Mouse (Mus musculus) left cerebral cortex, postnatal 14 days (tissue): ENCODE data around the gene Gm20388. TPM values are rescaled to one million over a fixed set of nuclear protein-coding genes. Genes with fewer than 3 reads are reported as not detected.
"Not testable (repeated sequence)": the region's sequence is repeated elsewhere in the genome, so short reads cannot be mapped to it uniquely, and the experiment has no call there.

Experiments used
- DNase-seq, 2 experiments: peaks; one replicate each; pipeline ENCODE4 v3.0.0; 2021 to 2022; ENCODE audit warnings: low spot score in 2 of 2, mixed read lengths in 1 of 2
- intact Hi-C: fragments of 180-260 bp; cut with DNase I; formaldehyde crosslinking; loops from one replicate; pipeline ENCODE4 v1.15.1; 2025
- total RNA-seq, 2 experiments: library from RNA; stranded (reverse); gene quantifications; 2 replicates each; pipeline ENCODE4 v1.2.3; 2021

The Gm20388 gene
- total RNA-seq, 2 experiments from 2014 or later, result 2.8 to 7.3 TPM

DNA sequence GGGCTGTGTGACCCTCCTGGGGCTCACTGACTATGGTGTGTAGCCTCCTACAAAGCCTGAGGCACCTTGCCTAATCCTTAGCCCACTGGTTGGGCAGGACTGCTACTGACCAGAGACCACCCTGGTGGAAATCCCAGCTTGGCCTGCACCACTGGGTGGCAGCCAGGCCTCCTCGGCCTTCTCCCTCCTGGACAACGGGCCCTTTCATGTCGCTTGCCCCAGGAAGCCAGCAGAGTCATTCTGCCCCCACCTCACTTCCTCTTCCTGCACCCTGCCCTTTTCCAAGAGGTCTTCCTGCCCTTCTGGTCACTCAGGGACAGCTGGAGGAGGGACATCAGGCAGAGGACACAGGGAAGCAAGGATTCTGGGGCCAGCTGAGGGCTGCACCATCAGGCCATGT is 413.9 kb downstream of the Gm20388 start:
- no peak for DNase-seq
- intact Hi-C loops, result loop anchor here (5.0 kb wide), 1 partner anchor 43 kb away; no protein-coding TSS in a partner anchor

DNA sequence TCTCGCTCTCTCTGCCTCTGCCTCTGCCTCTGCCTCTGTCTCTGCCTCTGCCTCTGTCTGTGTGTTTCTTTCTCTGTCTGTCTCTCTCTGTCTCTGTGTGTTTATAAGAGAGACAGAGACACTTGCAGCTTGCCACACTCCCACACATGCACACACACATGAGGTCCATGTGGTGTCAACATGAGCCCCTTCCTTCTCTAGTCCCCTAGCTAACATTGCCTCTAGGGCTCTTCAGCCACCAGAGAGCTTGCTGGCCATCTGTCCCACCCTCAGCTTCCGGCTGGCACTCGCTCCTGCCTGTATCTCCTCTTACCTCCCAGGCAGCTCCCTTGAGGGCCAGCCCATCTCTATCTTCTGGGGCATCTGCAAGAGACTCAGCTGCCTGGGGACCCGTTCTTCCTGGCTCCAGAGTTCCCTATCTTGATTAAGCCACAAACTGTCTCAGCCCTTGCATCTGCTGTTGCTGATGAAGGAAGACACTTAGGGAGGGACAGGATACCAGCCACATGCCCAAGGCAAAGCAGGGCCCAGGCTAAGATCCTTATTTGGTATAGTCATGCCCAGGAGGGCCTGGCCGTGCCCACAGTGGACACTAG is 414.6 kb downstream of the Gm20388 start:
- intact Hi-C loops, result no loop called here
- no peak for DNase-seq

DNA sequence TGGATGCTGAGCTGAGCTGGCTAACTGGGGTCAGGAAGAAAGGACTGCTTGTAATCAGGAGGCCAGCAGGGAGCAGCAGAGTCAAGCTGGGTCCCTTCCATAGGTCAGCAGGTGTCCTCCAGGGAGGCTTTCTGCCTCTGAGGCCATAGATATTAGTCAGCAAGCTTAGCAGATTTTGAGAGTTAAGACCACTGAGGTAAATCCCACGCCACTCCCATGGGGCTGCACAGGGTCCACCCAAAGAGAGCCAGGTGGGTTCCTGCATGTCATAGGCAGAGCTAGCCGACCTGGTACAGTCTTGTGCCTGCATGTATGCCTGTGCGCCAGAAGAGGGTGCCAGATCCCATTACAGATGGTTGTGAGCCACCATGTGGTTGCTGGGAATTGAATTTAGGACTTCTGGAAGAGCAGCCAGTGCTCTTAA is 416.5 kb downstream of the Gm20388 start:
- no peak for DNase-seq
- intact Hi-C loops, result no loop called here

DNA sequence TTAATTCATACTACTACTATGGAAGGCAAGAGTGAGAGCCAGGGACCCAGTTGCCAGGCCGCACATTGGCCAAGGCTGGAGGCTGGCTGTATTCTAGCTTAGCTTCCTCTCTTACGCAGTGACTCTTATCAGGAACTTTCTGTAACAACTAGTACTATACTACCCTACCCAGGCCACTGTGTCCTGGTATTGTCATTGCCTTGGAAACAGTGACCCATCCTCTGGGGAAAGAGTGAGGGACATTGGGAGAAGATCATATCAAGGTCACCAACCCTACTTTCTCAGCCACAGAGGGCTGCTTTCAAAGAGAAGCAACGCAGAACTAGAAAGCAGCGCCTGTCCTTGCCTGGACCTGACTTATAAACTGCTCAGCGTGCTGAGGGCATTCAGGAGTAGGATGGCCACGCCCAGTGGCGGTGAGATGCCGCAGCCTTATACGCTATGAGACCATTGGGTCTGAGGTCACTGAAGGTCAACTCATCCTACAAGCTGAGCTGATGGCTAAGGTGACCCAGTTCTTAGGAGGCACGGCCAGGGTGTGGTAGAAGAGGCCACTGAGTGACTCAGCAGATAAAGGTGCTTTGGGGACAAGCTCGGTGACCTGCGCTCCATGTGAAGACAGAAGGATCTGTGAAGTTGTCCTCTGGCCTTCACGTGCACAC is 417.9 kb downstream of the Gm20388 start:
- intact Hi-C loops, result no loop called here
- DNase-seq, result no peak

DNA sequence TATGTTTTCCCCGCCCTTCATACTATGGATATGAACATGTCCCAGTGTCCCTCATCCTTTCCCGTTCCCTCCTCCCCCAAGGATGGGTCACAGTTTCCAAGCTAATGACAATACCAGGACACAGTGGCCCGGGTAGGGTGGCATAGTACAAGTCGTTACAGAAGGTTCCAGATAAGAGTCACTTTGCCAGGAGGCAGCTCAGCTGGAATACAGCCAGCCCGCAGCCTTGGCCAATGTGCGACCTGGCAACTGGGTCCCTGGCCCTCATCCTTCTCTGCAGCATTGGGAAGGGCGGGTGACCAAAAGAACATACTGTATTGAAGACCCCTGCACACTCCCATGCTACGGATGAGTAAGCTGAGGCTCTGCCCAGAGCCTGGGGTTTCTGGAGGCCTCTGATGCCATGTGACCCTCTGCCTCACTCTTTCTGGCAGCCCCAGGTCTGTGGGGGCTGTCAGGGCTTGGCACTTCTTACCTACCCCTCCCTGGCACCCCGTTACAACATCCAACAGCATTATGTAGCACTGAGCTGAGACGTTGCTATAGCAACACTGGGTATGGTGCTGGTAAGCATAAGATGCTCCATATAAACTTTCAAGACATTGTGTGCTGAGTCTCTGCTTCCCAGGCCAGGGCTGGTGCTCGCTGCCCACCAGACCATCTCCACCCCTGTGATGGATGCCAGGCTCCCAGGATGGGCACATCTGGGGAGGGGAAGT is 418.5 kb downstream of the Gm20388 start:
- intact Hi-C loops, result no loop called here
- DNase-seq, result peak; percentile 48 to 80

DNA sequence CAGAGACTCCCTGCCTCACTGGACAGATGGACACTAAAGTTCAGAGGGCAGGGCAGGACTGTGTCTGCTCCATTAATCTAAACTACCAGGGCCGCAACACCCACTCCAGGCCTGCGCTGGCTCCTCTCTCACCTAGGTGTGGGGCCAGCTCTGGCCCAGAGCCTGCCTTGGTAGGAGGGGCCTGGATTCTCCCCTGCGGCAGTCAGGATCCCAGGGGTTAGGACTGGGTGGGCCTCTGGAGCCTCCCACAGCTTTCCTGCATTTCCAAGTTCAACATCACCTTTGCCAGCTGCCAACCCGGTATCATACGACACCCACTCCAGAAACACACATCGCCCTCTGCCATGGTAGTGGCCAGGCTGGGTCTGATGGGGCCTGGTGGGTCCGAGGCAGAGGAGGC is 420.4 kb downstream of the Gm20388 start:
- DNase-seq, result no peak
- intact Hi-C loops, result no loop called here

DNA sequence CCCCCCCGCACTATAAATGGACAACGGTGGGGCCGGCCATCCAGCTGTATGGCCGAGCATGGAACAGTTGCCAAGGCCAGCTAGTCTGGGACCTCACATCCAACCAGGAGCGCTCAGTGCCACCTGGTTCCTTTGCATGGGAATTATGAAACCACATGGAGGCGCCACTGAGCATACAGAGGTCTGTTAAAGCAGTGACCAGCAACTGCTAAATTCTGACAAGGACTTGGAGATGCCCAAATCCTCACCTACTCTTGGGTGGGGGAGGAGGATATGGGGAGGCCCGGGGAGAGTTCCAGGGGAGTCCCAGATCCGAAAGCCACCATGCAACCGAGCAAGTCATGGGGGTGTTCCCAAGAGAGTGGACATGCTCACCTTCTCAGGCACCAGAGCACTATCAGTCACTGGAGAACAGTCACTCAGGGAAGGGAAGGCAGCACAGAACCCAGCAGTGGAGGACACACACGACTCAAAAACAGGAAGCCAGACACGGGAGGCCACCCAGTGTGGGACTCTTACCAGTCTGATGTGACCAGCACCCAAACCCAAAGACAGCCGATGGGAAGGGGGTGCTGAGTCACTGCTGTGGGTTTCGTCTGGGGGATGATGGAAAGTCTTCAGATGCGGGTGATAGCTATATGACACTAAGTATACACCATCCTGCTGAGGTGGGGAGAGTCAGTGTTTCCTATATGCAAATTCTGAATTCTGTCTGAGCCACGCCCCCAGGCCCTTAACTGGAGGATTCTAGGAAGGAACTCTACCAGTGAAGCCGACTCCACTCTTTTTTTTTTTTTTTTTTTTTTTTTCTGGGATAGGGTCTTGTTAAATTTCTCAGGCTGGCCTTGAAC is 422.0 kb downstream of the Gm20388 start:
- peak in 1 of 2 experiments; percentile 58 for DNase-seq
- intact Hi-C loops, result no loop called here

DNA sequence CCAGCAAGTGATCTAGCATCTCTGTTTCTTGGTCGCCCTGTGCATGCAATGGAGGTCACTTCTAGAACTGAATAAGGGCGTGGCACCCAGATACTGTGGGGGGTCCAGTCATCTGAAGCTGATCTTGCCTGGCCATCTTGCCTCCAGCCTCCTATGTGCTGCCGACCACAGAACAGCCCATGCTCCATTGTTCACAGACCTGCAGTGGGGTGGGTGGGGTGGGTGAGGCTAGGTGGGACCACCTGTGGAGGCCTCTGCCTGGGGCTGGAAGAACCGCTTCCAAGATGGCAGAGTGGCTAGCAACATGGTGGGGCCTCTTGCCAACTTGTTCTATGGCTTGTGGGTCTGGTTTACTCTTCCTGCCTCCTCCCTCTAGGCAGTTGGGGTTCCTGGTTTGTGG is 423.0 kb downstream of the Gm20388 start:
- intact Hi-C loops, result no loop called here
- no peak for DNase-seq

DNA sequence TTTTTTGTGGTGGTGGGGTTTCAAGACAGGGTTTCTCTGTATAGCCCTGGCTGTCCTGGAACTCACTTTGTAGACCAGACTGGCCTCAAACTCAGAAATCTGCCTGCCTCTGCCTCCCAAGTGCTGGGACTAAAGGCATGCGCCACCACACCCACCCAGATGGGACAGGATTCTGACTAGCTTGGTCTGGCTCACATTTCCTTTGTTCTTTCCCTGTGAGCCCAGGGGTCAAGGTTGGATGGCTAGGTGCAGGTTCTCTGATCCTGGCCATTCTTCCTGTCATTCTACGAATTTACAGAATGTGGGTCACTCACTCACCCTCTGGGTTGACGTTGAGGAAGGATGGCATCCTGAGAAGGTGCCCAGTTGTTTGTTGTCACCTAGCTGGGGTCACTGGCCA is 423.6 kb downstream of the Gm20388 start:
- intact Hi-C loops, DNase-seq: not testable (repeated sequence)

DNA sequence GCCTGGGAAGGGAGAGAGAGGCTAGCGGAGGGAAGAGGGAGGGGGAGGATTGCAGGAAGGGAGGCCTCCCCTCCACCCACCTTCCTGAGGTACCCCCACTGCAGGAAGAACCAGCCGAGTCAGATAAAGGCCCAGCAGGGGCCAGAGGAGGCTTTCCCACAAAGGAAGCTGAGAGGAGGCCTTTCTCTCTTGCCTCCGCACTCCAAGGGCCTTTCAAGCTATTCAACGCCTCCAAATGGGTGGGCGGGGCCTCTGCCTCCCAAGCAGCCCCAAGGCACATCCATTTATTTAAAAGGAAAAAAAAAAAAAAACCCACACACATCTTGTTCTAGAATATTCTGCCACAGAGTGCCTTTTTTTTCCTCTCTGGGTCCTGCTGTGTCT is 424.2 kb downstream of the Gm20388 start:
- intact Hi-C loops, result no loop called here
- peak; percentile 41 to 54 for DNase-seq

DNA sequence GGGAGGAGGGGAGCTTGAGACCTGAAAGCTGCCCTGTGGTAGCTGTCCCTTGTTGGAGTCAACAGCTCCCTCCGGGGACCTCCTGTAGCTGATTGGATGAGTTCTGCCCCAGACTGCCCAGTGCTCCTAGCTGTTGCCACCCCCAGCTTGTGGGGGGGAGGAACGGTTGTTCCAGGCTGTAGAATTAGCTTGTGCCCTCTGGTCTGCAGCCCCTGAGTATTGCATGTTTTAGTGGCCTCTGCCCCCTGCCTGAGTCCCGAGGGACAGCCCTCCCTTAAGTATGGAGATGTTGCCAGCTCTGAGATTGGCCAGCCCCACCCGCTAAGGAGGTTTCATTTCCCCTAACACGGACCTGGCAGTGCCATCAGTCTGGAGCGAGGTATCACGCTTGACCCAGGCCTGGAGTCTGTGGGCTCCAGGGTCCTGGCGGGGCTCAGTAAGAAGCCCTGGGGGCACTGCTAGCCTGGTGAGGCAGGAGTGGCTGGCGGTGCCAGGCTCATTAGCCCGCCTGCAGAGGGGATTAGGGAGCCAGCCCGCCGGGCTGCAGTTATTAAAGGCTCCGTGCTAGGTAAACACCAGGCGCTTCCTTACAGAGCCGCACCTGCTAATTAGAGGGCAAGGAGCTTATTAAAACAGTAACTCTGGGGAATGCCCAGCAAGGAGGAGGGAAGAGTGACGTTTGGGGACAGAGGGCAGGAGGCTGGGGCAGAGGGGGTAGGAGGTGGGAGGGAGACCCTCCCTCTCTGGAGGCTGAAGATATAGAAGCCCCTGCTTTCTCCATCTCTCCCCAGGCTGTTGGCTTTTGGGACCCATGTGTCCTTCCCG is 424.8 kb downstream of the Gm20388 start:
- intact Hi-C loops, result no loop called here
- DNase-seq, result no peak

DNA sequence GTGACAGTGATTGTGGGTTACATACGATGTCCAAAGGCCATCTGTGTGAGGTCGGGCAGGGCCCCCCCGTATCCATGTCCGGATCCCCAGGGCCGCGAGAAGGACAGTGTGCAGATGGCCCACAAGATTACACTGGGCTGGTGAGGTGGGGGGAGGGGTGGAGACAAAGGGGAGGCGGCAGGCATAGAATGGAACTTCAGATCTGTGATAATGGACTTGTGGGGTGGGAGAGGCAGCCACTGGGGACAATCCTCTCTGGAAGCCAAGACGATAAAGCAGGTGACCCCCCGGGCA is 425.4 kb downstream of the Gm20388 start:
- intact Hi-C loops, result no loop called here
- no peak for DNase-seq

DNA sequence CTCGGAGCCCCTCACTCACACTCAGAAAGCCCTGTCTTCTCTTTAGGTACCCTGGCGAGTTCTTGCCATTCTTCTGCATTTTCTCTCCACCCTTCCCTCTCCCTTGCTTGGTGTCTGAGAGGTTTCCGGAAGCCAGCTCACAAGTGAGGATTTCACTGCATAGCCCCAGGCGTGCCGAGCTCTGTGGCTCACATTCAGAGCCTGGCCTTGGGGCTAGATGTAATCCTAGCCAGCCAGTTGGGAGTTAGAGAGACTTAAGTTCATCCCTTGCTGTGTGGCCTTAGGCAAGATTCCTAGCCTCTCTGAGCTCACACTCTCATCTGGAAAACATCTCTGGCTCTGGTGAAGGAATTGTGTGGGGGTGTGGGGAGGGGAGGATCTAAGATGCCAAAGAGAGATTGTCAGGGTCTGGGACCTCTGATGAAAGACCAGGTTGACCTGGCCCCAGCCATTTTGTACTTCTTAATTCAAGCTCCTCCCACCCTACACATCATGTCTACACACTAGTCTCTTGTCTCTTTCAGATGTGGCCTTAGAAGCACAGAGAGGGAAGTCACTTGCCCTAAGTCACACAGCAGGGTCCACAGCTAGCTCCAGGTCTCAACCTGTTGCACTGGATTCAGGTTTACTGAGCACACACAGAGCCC is 426.4 kb downstream of the Gm20388 start:
- intact Hi-C loops, result no loop called here

DNA sequence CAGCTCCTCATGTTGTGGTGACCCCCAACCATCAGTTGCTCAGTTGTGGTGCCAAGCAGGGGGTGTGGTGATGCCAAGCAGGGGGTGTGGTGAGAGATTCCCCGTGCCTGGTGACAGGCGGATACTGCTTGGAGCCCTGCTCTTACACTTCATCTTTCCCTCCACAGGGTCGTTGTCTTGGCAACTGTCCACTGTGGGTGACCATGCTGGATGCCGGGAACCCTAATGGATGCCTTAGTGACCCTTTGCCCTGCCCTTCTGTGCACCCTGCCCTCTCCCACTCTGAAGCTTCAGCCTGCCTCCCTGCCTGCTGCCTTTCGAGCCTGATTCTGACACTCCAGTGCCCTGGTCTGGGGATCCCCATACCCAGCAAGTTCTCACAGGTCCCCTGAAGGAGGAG is 427.0 kb downstream of the Gm20388 start:
- DNase-seq, result no peak
- intact Hi-C loops, result no loop called here

More for the DNA sequence above, 426.4 kb downstream of the Gm20388 start:
- DNase-seq, result no peak

DNA sequence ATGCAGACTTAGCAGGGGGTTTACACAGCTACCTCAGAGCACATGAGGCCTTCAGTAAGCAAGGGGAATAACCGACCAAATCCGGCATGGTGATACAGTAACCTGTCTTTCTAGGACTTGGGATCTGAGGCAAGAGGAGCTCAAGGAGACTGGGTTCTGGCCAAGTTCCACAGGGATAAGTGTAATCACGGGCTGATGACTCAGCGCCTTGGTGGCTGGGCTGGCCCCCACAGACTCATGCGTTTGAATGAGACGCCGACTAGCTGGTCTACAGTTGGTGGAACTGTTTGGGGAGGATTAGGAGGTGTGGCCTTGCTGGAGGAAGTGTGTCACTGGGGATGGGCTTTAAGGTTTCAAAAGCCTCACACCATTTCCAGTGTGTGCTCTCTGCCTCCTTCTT is 428.0 kb downstream of the Gm20388 start:
- DNase-seq, result no peak
- intact Hi-C loops, result no loop called here

DNA sequence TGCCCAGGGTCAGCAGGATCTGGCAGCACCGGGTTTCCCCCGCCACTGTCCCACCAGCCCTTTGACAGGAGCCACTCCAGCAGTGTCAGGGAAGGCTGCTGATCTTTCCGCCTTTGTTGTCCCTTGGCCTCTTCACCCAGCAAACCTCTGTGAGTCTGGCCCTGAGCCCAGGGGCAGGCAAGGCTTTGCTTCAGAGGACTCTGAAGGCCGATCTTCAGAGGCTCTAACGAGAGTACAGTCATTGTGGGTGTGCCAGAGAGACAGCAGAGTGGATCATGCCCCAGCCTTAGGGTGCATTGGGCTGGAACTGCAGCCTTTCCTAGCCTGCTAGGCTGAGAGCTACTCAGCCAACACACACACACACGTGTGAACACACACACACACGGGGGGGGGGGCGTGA is 429.1 kb downstream of the Gm20388 start:
- DNase-seq, result no peak
- intact Hi-C loops, result no loop called here

DNA sequence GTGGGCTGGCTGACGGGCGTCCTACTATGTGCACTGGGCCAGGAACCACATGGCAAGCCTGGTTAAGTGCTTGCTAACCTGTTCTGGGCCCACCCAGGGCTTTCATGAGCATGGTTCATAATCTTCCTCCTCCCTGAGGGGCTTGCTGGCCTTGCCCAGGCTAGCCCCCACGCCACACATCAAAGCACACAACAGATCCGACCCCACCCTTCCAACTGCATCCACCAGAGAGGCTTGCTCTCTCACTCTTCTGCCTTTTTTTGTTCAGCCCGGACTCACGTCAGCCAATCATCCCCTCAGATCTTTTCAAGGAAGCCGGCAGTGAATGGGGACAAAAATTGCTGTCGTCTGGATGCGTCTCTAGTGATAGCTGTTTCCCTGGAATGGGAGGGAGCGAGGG is 430.5 kb downstream of the Gm20388 start:
- intact Hi-C loops, result no loop called here
- no peak for DNase-seq

DNA sequence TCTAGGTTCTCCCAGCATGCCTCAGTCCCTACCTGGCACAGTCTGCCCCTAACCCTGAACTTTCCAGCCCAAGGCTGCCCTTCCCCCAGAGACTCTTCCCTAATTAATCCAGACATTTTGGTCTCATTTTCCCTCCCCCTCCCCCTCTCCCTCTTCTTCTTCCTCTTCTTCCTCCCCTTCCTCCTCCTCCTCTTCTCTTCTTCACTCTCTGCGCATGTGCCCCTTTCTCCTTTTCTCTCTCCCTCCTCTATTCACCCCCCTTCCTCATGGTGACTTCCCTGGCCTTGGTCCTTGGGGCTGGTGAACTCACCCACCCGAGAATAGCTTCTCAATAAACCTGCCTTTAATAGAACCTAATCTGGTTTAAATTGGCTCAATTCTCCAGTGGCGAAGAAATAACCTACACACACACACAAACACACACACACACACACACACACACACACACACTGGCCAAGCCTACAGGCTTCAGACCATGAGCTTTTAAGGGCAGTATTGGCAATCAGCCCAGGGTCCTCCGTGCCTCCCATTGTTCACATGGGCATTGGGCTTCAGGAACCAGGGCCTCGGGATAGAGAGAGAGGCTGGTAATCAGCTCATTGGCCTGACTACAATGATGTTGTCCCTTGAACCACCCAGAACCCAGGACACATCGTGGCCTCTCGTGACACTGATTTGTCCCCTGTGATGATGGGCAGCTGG is 432.4 kb downstream of the Gm20388 start:
- intact Hi-C loops, result no loop called here
- DNase-seq, result no peak
